Mouse (Mus musculus): ENCODE data around the gene H2afv. TPM values are rescaled to one million over a fixed set of nuclear protein-coding genes. Genes with fewer than 3 reads are reported as not detected.
"Not testable (repeated sequence)": the region's sequence is repeated elsewhere in the genome, so short reads cannot be mapped to it uniquely, and the experiment has no call there.

H2afv gene
- polyA plus RNA-seq, 1 experiment from 2014 or later, result 510 TPM

DNA sequence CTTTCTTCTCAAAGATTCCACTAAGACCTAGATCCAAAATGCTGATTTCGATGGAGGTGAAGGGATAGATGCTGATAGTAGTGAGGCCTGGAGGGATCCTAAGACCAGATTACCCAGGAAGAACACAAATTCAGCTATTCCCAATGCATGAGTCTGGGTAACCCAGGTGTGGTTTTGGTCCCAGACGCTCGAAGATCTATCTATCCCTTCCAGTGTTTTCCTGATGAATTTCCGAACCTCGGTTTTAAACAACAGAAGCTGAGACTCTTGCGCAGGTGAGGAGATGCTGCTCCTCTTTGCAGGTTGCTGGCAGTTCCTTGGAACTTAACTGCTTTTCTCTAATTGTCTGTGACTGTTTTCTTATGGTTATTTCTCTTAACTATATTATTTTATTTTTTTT is 30.1 kb upstream of the H2afv start:
- Histone ChIP-seq H3K27ac (ENCODE audit: low read depth) (peak overlapping the region; percentile 97), H3K9me3 (ENCODE audit: control insufficient read depth, low read length) (no peaks in the 10 kb centered on the region), H3K36me3 (ENCODE audit: control insufficient read depth, insufficient read depth, low read length) (peaks cover 17% of the 10 kb centered on the region), H3K27me3 (replicated peaks; ENCODE audit: control insufficient read depth, insufficient read depth, low read length) (no peaks in the 10 kb centered on the region), H3K4me3 (ENCODE audit: low read depth, low read length) (peak overlapping the region; percentile 98), H3K9ac (ENCODE audit: low read length) (peak overlapping the region; percentile 93), H3K4me2 (ENCODE audit: low read length) (peak overlapping the region; percentile 98), H3K4me1 (replicated peaks; ENCODE audit: control insufficient read depth, insufficient read depth, low read length) (peaks cover 36% of the 10 kb centered on the region)
- DNase-seq (ENCODE audit: low spot score), result no peak
- ATAC-seq (replicated peaks; ENCODE audit: low FRiP score, low TSS enrichment, low read depth), result no peak
- 24% methylated on average over 6 of the region's 6 CpGs for WGBS

DNA sequence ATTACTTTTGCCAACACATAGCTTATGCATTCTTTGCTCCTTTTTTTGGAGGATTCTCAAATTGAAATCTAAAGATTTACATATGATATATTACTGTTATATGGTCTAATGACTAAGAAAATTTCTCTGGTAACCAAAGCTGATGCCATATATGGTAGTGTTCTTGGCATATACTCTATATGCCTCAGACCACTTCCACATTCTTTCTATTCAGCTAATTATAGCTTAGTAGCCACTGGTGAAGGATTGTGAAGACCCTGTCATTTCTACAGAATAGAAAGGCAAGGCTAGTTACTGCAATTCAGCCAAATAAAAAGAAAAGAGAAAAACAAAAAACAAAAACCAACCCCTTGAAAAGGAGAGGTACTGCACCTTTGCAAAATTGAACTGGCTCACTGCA is 27.8 kb upstream of the H2afv start:
- ATAC-seq (replicated peaks; ENCODE audit: low FRiP score, low TSS enrichment, low read depth), result no peak
- no peaks in the 10 kb centered on the region for H3K27me3 ChIP-seq (replicated peaks; ENCODE audit: control insufficient read depth, insufficient read depth, low read length)
- peak overlapping the region; percentile 93 for H3K9ac ChIP-seq (ENCODE audit: low read length)
- H3K4me2 ChIP-seq (ENCODE audit: low read length), result peak overlapping the region; percentile 98
- peak overlapping the region; percentile 98 for H3K4me3 ChIP-seq (ENCODE audit: low read depth, low read length)
- H3K4me1 ChIP-seq (replicated peaks; ENCODE audit: control insufficient read depth, insufficient read depth, low read length), result peaks cover 38% of the 10 kb centered on the region
- H3K9me3 ChIP-seq (ENCODE audit: control insufficient read depth, low read length), result no peaks in the 10 kb centered on the region
- peaks cover 34% of the 10 kb centered on the region for H3K36me3 ChIP-seq (ENCODE audit: control insufficient read depth, insufficient read depth, low read length)
- DNase-seq (ENCODE audit: low spot score), result no peak
- peak overlapping the region; percentile 83 for H3K27ac ChIP-seq (ENCODE audit: low read depth)

DNA sequence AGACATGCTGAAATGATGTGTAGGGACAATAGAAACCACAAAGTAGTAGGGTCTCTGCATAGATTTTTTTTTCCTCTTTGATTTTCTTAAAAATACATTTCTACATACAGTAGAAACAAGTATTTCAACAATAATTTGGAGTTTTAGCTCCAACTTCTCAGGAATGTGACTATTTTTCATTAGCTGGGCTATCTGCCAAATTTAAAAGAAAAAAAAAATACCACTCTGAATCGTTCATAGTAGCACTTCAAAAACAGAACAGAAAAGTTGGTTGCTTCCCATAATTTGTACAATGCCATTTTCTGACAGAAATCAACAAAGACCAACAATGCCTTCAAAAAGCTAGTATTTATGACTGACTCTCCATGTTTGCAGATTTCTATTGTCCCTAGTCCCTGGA is 27.2 kb upstream of the H2afv start:
- ATAC-seq (replicated peaks; ENCODE audit: low FRiP score, low TSS enrichment, low read depth) (no peak), DNase-seq (ENCODE audit: low spot score) (no peak)
- peaks cover 38% of the 10 kb centered on the region for H3K4me1 ChIP-seq (replicated peaks; ENCODE audit: control insufficient read depth, insufficient read depth, low read length)
- peaks cover 40% of the 10 kb centered on the region for H3K36me3 ChIP-seq (ENCODE audit: control insufficient read depth, insufficient read depth, low read length)
- 13% methylated on average over 1 of the region's 1 CpGs for WGBS
- no peaks in the 10 kb centered on the region for H3K9me3 ChIP-seq (ENCODE audit: control insufficient read depth, low read length)
- peak overlapping the region; percentile 83 for H3K27ac ChIP-seq (ENCODE audit: low read depth)
- peak overlapping the region; percentile 98 for H3K4me3 ChIP-seq (ENCODE audit: low read depth, low read length)
- peak overlapping the region; percentile 98 for H3K4me2 ChIP-seq (ENCODE audit: low read length)
- peak overlapping the region; percentile 93 for H3K9ac ChIP-seq (ENCODE audit: low read length)
- no peaks in the 10 kb centered on the region for H3K27me3 ChIP-seq (replicated peaks; ENCODE audit: control insufficient read depth, insufficient read depth, low read length)

DNA sequence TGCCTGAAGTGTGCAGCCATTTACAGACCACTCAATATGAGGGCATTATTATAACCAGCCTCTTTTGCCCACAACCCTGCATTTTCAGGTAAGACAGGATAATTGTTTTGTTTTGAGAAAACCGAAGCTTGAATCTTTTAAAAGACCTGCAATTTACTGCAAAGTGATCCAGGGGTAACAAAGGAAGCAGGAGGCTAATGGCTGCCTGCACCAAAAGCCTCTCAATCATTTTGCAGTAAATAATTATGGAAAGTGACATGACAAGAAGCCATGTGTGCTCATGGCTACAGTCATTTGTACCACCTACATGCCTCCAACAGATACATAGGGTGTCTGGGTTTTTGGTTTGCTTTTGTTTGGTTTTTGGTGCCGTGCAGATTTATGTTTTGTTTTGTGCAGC is 26.8 kb upstream of the H2afv start:
- 41% methylated on average over 2 of the region's 2 CpGs for WGBS
- H3K36me3 ChIP-seq (ENCODE audit: control insufficient read depth, insufficient read depth, low read length), result peaks cover 45% of the 10 kb centered on the region
- peaks cover 38% of the 10 kb centered on the region for H3K4me1 ChIP-seq (replicated peaks; ENCODE audit: control insufficient read depth, insufficient read depth, low read length)
- no peaks in the 10 kb centered on the region for H3K27me3 ChIP-seq (replicated peaks; ENCODE audit: control insufficient read depth, insufficient read depth, low read length)
- peak overlapping the region; percentile 98 for H3K4me2 ChIP-seq (ENCODE audit: low read length)
- H3K9ac ChIP-seq (ENCODE audit: low read length), result peak overlapping the region; percentile 3; the same call in 1 of the 2 replicates
- H3K4me3 ChIP-seq (ENCODE audit: low read depth, low read length), result peak overlapping the region; percentile 98
- no peak for ATAC-seq (replicated peaks; ENCODE audit: low FRiP score, low TSS enrichment, low read depth)
- DNase-seq (ENCODE audit: low spot score), result no peak
- H3K9me3 ChIP-seq (ENCODE audit: control insufficient read depth, low read length), result no peaks in the 10 kb centered on the region
- peak overlapping the region; percentile 83; the same call in 1 of the 2 replicates for H3K27ac ChIP-seq (ENCODE audit: low read depth)

DNA sequence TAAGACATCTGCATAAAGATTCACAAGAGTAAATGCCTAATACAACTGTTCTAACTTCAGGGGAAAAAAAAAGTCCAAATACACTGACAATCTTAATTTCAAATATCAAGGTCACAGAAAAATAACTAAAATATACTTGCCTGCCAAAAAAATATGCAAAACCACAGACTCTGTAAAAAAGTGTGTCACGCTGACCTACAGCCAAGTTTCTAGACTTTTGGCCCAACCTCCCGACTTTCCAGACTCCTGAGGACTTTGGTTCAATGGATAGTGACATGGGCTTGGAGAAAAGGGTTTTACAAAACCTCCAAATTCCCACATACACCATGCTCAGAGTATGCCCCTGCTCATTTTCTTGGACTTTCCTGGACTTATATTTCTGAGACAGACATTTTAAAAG is 24.3 kb upstream of the H2afv start:
- DNase-seq (ENCODE audit: low spot score) (no peak), ATAC-seq (replicated peaks; ENCODE audit: low FRiP score, low TSS enrichment, low read depth) (no peak)
- Histone ChIP-seq H3K27ac (ENCODE audit: low read depth) (no peak overlapping the region), H3K27me3 (replicated peaks; ENCODE audit: control insufficient read depth, insufficient read depth, low read length) (no peaks in the 10 kb centered on the region), H3K4me2 (ENCODE audit: low read length) (no peak overlapping the region), H3K4me3 (ENCODE audit: low read depth, low read length) (no peak overlapping the region), H3K4me1 (replicated peaks; ENCODE audit: control insufficient read depth, insufficient read depth, low read length) (peaks cover 28% of the 10 kb centered on the region), H3K36me3 (ENCODE audit: control insufficient read depth, insufficient read depth, low read length) (peaks cover 46% of the 10 kb centered on the region), H3K9me3 (ENCODE audit: control insufficient read depth, low read length) (no peaks in the 10 kb centered on the region), H3K9ac (ENCODE audit: low read length) (no peak overlapping the region)
- 82% methylated on average over 2 of the region's 2 CpGs for WGBS

DNA sequence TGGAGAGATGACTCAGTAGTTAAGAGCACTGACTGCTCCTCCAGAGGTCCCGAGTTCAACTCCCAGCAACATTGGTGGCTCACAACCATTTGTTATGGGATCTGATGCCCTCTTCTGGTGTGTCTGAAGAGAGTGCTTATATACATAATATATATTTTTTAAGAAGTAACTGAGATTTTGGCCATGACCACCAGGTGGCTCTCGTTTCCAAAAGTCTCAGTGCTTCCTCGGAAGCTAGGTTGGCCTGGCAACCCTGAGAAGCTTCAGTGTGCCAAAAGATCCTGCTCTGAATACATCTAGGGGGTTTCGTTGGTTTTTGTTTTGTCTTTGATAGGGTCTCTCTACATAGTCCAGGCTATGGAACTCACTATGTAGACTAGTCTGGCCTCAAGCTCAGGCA is 20.9 kb upstream of the H2afv start:
- Histone ChIP-seq H3K9me3 (ENCODE audit: control insufficient read depth, low read length) (no peaks in the 10 kb centered on the region), H3K27ac (ENCODE audit: low read depth) (no peak overlapping the region), H3K36me3 (ENCODE audit: control insufficient read depth, insufficient read depth, low read length) (peaks cover 33% of the 10 kb centered on the region), H3K27me3 (replicated peaks; ENCODE audit: control insufficient read depth, insufficient read depth, low read length) (no peaks in the 10 kb centered on the region), H3K4me1 (replicated peaks; ENCODE audit: control insufficient read depth, insufficient read depth, low read length) (peaks cover 7% of the 10 kb centered on the region; the same call in 1 of the 2 replicates), H3K4me2 (ENCODE audit: low read length) (no peak overlapping the region), H3K9ac (ENCODE audit: low read length) (no peak overlapping the region), H3K4me3 (ENCODE audit: low read depth, low read length) (no peak overlapping the region)
- WGBS, result 27% methylated on average over 4 of the region's 4 CpGs
- DNase-seq (ENCODE audit: low spot score) (peak; percentile 81), ATAC-seq (replicated peaks; ENCODE audit: low FRiP score, low TSS enrichment, low read depth) (0 out of 2 replicates have a peak, but pooled peaks have one; percentile 28)

DNA sequence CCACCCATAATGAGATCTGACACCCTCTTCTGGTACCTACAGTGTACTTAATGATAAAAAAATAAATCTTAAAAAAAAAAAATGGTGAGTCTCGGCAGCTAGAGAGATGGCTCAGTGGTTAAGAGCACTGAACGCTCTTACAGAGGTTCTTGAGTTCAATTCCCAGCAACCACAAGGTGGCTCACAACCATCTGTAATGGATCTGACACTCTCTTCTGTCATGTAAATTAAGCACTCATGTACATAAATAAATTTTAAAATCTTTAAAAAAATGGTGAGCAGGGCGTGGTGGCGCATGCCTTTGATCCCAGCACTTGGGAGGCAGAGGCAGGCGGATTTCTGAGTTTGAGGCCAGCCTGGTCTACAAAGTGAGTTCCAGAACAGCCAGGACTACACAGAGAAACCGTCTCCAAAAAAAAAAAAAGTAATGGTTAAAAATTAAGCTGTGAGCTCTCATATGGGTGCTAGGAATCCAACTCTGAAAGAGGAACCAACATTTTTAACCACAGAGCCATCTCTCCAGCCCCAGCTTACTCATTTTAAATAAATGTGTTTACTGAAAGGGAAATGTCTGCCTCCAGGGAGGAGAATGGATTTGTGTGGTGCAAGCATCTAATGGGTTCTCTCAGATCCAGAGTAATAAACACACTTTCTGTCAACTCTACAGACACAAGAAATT is 19.1 kb upstream of the H2afv start:
- 90% methylated on average over 6 of the region's 6 CpGs for WGBS
- Histone ChIP-seq H3K36me3 (ENCODE audit: control insufficient read depth, insufficient read depth, low read length) (peaks cover 26% of the 10 kb centered on the region), H3K27ac (ENCODE audit: low read depth) (no peak overlapping the region), H3K4me3 (ENCODE audit: low read depth, low read length) (no peak overlapping the region), H3K4me2 (ENCODE audit: low read length) (no peak overlapping the region), H3K27me3 (replicated peaks; ENCODE audit: control insufficient read depth, insufficient read depth, low read length) (no peaks in the 10 kb centered on the region), H3K9me3 (ENCODE audit: control insufficient read depth, low read length) (no peaks in the 10 kb centered on the region), H3K9ac (ENCODE audit: low read length) (no peak overlapping the region), H3K4me1 (replicated peaks; ENCODE audit: control insufficient read depth, insufficient read depth, low read length) (0 out of 2 replicates have a peak, but pooled peaks cover 3% of the 10 kb centered on the region)
- ATAC-seq (replicated peaks; ENCODE audit: low FRiP score, low TSS enrichment, low read depth) (no peak), DNase-seq (ENCODE audit: low spot score) (no peak)

DNA sequence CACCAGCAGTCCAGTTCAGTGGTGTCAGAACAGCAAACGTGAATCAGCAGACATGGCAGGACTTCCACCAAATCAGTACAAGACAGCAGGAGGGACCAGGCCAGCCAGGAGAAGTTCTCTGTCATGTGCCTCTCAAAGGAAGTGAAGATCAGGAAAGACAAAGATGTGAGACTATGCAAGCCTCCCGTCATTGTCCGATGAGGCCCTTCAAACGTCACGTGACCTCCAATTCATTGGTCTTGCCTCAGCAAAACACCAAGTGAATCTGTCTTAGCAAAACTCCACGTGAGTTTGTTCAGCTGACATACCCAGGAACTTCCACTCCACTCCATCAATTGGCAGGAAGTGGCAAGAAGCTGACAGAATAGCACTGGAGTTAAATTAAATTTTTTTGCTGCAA is 11.8 kb upstream of the H2afv start:
- DNase-seq (ENCODE audit: low spot score) (peak; percentile 15), ATAC-seq (replicated peaks; ENCODE audit: low FRiP score, low TSS enrichment, low read depth) (no peak)
- Histone ChIP-seq H3K9me3 (ENCODE audit: control insufficient read depth, low read length) (no peaks in the 10 kb centered on the region), H3K27ac (ENCODE audit: low read depth) (no peak overlapping the region), H3K36me3 (ENCODE audit: control insufficient read depth, insufficient read depth, low read length) (no peaks in the 10 kb centered on the region), H3K4me2 (ENCODE audit: low read length) (no peak overlapping the region), H3K4me1 (replicated peaks; ENCODE audit: control insufficient read depth, insufficient read depth, low read length) (no peaks in the 10 kb centered on the region), H3K4me3 (ENCODE audit: low read depth, low read length) (no peak overlapping the region), H3K27me3 (replicated peaks; ENCODE audit: control insufficient read depth, insufficient read depth, low read length) (no peaks in the 10 kb centered on the region), H3K9ac (ENCODE audit: low read length) (no peak overlapping the region)
- 79% methylated on average over 6 of the region's 6 CpGs for WGBS

DNA sequence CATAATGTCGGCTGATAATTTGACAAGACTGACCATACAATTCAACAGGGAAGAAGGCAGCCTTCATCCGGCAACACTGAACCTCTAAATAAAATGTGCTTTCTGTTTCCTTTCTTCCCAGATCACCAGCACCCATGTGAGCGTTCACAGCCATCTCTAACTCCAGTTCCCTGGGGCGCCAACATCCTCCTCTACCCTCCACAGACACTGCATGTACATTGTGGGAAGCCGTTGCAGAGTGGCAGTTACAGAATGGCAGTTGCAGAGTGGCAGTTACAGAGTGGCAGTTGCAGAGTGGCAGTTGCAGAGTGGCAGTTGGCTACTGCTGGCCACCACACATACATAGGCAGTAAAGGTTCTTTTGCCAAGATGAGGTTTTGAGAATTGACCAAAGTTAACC is 3.9 kb upstream of the H2afv start:
- ATAC-seq (replicated peaks; ENCODE audit: low FRiP score, low TSS enrichment, low read depth); H3K27ac ChIP-seq (ENCODE audit: low read depth); H3K4me3 ChIP-seq (ENCODE audit: low read depth, low read length); H3K36me3 ChIP-seq (ENCODE audit: control insufficient read depth, insufficient read depth, low read length); H3K9ac ChIP-seq (ENCODE audit: low read length); H3K27me3 ChIP-seq (replicated peaks; ENCODE audit: control insufficient read depth, insufficient read depth, low read length); H3K4me2 ChIP-seq (ENCODE audit: low read length); H3K9me3 ChIP-seq (ENCODE audit: control insufficient read depth, low read length); H3K4me1 ChIP-seq (replicated peaks; ENCODE audit: control insufficient read depth, insufficient read depth, low read length): not testable (repeated sequence)
- DNase-seq (ENCODE audit: low spot score), result peak; percentile 36
- WGBS, result 94% methylated on average over 5 of the region's 5 CpGs

All from intestine, embryonic 14.5 days (tissue).